Mouse (Mus musculus): Measurements from ENCODE around the gene Rnf41.
A peak's percentile ranks its signal among the peaks of the same experiment; 100 is the strongest.

Gene Rnf41

DNA sequence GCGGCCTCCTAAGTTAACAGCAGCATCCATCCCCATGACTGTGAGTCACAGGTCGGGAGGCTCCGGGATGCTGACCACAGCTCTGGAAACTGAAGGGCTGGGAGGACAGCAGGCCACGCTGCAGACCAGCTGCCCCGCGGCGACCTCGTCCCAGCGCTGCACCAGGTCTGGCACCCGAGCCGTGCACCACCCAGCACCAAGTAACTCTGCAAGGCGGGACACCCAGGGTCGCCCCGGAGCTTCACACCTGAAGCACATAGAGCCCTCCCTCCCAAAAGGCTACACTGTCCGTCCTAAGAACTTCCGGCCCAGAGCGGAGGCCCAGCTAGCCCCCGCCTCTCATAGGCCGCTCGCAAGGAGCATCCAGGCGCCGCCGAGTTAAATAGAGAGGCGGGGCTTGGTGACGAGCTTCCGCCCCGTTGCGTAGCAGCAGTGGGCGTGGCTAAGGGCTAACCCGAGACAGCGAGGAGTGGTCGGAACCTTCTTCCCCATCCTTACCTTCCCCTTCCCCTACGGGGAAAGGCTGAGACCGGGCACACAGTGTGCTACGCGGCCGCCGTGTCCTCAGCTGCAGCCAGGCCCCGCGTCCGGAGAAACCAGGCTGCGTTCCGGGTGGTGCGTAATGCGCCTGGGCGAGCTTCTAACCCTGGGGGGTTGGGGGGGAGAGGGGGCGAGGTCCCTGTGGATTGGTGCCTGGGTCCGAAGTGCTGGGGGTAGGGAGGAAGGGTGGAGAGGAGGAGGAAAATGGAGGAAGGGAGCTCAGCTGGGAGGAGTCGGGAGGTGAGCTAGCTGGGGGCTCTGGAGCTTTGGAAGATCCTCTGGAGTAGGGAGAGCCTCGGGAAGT lies at the start of gene Rnf41, which contains the start of gene Nabp2:
Gene Rnf41 (plus strand): TSS at position 447 of the 844 bp plus-strand sequence.
Gene Nabp2 (minus strand): TSS at position 282 of the 844 bp plus-strand sequence.
- DNase-seq (ENCODE audit: low read depth in 1 of 2, low spot score in 2 of 2), result peak; percentile 89 to 97

DNA sequence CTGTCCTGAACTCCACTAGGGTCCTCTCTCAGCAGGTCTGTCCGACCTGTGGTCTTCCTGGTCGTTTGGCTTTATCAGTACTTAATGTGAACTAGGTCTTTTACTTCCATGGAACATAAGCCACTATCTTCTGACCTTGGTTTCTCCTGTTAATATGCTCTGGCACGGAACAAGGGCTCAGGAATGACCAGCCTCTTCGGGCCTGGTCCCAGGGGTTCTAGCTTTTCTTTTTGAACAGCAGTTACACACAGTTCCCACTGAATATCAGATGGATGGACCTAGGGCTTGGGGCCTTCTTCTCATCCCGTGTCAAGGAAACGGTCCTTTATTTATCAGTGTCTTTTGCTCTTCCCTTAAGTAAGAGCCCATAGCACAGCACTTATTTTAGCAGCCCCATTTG lies 49.6 kb upstream of the Rnf41 start:
- DNase-seq (ENCODE audit: low read depth in 1 of 2, low spot score in 2 of 2), result no peak

DNA sequence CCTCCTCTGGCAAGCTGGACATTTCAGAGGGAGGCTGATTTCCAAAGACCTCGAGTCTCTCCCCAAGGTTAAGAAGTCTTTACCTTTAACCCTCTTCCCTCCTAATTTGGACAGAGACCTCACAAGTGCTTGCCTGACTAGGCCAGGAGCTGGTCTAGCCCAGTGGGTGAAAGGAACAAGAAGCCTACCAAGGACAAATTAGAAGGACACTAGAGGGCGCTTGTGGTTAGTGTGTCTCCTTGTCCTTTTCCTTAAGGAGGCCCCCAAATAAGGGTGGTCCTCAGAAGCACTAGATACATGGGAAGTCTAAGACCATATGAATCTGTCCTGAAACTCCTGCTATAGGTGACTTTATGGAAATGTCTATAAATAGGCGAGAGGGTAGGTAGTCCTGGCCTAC lies 48.9 kb upstream of the Rnf41 start:
- no peak for DNase-seq (ENCODE audit: low read depth in 1 of 2, low spot score in 2 of 2)

DNA sequence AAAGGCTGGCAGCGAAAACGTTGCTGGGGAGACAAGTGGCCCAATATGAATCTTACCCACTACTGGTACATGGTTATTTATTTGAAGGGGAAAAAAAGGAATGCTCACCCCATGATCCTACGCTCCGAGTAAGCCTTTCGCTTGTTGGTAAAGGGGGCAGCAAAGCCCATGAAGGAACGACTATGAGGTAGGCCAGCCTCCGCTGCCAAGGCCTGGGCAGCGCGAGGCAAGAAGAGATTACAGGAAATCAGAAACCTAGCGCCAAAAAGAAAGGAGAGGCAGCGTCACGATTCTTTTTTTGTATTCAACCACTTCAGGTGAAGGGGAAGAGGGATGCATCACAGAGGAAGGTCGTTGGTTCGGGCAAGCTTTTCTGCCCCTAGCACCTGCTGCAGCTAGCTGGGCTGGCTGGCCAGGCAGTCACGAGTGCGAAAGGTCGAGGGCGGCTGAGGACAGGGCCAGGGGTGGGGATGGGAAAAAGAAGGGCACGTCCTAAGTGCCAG lies 43.5 kb upstream of the Rnf41 start:
- DNase-seq (ENCODE audit: low read depth in 1 of 2, low spot score in 2 of 2), result no peak

DNA sequence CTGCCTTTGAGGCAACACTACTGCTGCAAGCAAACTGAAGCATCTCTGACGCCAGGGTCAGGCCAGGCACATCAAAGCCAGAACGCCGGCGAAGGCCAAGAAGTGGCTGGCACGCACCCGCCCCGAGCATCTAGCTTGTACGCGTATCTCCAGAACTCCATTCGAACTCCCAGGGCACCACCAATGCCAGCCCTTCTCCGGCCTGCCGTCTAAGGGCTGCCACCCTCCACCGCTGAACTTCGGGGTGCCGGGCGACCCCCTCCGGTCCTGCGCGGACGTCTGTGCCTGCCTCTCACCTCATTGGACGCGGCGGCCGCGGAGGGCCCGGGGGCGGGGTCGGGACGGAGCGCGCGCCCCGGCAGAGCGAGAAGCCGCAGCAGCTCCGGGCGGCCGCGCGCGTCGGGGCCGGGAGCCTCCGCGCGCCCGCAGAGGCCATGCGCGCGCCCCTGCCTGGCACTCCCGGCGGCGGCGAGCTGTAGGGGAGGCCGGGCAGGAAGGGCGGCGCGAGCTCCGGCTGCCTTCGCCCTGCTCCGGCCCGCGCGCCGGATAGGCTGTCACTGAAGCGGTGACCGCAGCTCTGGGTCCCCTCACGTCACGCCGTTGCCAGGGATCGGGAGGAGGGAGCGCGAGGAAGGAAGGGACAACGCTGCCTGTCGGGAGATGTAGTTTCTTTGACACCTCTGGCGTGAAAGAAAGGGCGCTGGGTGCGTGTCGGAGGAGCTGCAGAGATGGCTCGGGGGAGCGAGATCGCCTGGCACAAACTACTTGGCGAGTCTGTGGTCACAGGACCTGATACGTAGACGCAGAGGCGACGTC lies 42.8 kb upstream of the Rnf41 start, which contains the start of gene Coq10a:
Gene Coq10a (minus strand): TSS at position 596 of the 816 bp plus-strand sequence.
- peak; percentile 66 to 86 for DNase-seq (ENCODE audit: low read depth in 1 of 2, low spot score in 2 of 2)

DNA sequence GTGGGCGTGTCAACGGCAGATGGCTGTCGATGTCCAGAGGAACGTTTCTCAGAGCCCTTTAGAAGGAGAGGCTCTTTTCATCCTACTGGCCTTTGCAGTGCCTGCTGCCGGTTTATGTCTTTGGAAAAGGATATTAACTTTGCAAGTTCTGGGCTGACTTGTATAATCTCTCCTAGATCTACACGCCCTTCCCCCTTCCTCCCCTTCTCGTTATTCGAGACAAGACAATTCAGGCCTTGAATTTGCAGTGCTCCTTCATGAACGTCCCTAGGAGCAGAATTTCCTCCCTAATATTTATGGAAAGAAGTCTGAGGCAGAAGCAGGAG lies 42.3 kb upstream of the Rnf41 start:
- no peak for DNase-seq (ENCODE audit: low read depth in 1 of 2, low spot score in 2 of 2)

DNA sequence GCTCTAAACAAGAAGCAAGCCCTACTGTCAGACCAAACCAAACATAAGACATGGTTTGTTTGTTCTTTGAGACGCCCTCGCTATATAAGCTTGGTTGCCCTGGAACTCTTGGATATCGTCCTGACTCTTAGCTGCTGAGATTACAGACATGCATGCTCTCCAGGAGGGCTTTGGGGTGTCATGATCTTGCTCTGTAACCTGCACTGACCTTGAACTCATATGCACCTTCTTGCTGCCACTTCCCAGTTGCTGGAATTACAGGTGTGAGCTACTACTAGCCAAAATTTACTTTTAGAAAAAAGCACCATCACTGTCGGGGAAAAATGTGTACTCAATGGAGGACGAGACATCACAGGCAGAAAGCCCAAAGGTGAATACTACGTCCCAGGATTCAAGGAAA lies 41.9 kb upstream of the Rnf41 start:
- DNase-seq (ENCODE audit: low read depth in 1 of 2, low spot score in 2 of 2), result no peak

DNA sequence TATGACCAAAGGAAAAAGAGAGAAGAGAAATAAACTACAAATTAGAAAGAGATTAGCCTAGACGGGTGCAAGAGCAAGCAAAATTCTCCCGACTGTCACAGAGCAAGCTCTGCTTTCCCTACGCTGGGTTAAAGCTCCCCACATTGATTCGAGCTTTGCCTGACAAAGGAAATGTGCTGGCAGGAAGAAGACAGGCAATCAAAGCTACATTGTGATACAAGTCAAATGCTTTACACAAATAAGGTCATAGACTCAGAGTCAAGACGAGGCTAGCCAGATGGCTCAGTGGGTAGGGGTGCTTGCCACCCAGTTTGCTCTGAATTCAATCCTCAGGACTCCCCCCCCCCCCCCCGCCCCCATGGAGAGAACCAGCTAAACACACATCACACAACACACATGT lies 41.4 kb upstream of the Rnf41 start:
- DNase-seq (ENCODE audit: low read depth in 1 of 2, low spot score in 2 of 2), result no peak

DNA sequence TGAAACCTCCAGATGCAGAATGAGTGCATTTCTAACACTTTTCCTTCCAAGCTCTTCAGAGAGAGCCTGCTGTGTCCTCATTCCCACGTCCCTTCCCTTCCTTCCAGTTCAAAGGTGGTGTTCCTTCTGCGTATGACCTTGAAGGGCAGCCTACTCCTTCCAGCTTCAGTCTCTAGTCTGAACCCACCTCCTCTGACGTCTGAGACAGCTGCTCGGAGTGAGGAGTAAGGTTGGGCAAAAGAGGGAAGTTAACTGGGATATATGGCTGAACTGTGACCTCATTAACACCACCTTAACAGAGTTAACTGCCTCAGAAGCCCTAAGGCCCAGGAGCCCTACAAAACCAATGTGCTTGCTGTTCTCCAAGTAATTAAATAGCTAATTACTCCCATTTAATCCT lies 40.9 kb upstream of the Rnf41 start:
- DNase-seq (ENCODE audit: low read depth in 1 of 2, low spot score in 2 of 2), result no peak

DNA sequence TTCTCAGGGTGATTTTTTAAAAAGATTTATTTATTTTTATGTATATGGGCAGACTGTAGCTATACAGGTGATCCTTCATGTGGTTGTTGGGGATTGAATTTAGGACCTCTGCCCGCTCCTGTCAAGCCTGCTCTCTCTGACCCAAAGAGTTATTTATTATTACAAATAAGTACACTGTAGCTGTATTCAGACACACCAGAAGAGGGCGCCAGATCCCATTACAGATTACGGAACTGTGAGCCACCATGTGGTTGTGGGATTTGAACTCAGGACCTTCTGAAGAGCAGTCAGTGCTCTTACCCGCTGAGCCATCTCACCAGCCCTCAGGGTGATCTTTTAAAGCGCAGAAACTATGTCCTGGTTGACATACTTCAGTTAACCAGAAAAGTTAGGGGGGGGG lies 39.3 kb upstream of the Rnf41 start:
- no peak for DNase-seq (ENCODE audit: low read depth in 1 of 2, low spot score in 2 of 2)

DNA sequence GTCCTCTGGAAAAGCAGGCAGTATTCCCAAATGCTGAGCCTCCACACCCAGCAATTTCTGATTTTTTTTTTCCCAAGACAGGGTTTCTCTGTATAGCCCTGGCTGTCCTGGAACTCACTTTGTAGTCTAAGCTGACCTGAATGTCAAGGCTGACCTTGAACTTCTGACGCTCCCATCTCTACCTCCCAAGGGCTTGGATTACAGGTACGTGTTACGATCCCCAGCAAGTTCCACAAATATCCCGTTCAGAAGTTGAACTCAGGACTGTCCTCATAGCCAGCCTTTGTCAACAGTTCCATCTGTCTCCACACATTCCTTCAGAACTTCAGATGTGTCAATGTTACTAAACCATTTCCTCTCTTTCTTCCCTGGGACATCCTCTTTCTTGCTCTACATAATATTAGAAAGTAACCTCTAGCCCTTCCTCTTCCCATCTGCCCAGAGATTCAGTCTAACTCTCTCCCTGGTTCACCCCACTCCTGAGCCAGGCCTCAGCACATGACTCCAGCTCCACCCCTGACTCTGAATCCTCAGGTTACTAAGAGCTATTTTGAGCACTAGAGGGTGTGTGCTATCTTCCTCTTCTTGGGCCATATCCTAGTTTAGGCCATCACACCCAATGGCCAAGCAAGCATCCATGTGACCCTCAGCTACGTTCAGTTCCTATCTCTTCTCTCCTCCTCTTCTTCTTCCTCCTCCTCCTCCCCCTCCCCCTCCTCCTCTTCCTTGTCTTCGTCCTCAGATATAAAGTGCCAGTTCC lies 38.3 kb upstream of the Rnf41 start:
- peak; percentile 50 to 71 for DNase-seq (ENCODE audit: low read depth in 1 of 2, low spot score in 2 of 2)

DNA sequence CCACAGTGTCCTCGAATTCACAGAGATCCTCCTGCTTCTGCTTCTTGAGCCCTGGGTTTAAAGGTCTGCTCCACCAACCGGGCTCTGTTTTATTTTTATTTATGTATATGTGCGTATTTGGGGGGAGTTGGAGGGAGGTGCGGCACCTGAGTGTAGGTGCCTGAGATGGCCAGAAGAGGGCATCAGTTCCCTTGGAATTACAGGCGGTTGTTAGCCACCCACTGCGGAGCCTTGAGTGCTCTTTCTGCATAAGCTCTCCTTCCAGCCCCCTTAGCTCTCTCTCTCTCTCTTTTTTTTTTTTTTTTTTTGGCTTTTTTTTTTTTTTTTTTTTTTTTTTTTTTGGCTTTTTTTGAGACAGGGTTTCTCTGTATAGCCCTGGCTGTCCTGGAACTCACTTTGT lies 37.1 kb upstream of the Rnf41 start:
- no peak for DNase-seq (ENCODE audit: low read depth in 1 of 2, low spot score in 2 of 2)

DNA sequence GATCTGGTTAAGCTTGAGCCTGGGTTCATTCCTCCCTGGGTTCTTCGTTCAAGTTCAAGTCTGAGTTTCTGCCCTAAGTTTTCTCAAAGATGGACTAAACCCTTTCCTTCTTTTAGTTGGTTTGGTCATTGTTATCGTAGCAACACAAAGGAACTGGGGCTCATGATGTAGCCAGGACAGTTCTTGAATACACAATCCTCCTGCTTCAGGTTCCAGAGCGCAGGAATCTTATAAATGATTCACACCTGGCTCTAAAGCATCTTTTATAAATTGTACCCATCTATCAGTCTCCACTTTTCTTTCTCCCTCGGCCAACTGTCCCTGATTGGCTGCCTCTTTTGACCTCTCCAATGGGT lies 35.4 kb upstream of the Rnf41 start:
- no peak for DNase-seq (ENCODE audit: low read depth in 1 of 2, low spot score in 2 of 2)

DNA sequence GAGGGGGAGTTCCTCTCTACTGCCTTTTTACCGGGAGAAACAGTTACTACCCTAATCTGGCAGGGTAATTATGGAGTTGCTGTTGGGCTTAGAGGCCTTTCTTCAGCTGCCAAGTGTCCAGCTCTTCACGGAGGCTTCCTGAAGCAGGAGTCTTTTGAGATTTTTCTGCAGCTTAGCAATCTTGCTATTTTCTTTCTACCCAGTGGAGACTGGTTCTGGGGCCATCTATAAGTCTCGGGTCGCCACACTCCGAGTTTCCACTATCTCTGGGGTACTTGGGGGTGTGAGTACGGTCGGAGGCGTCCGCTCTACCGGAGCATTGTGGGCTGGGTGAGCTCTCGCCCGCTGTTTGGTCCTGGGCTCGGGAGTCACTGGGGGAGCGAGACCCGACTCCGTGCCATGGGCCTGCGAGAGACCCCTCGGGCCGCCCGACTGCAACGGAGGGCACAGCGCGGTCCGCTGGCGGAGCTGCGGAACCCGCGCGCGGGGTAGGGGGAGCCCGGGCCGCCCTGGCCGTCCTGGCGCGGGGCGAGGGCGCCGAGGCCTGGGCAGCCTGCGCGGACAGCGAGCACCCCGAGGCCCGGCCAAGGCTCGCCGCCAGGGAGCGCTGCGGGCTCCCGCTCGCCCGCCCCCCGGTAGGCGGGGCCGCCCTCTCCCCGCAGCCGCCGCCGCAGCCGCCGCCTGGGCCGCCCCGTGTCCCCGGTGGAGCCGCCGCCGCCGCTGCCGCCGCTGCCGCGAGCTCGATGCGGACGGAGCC lies 34.8 kb upstream of the Rnf41 start, which contains the start of gene Ankrd52:
Gene Ankrd52 (plus strand): TSS at position 661 of the 757 bp plus-strand sequence.
- peak; percentile 52 to 77 for DNase-seq (ENCODE audit: low read depth in 1 of 2, low spot score in 2 of 2)

DNA sequence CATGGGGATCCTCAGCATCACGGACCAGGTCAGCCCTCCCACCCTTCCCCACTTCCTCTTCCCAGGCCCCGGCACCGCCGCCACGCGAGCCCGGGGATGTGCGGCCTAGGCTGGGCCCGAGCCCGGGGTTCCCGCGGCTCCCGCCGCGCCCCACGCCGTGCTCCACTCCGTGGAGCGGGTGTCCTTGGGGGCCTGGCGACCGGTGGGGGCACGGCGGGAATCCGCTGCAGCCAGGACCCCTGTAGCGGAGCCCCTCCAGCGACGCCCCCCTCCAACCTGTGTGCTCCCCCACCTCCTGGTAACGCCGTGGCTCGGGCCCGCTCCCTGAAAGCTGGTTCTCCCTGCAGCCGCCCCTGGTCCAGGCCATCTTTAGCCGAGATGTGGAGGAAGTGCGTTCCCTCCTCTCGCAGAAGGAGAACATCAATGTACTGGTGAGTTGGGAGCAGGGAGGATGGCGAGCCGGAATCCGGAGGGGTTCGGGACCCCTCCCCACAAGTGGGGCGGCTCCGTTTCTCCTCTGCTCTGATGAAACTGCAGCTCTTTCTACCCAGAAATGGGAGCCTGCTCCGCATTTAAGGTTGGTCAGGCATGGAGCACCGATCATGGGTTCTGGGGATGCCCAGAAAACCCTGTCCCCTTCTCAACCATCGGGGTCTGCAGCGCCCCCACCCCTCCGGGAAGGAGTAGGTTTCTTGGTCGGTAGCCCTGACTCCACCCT lies 34.1 kb upstream of the Rnf41 start:
- no peak for DNase-seq (ENCODE audit: low read depth in 1 of 2, low spot score in 2 of 2)

DNA sequence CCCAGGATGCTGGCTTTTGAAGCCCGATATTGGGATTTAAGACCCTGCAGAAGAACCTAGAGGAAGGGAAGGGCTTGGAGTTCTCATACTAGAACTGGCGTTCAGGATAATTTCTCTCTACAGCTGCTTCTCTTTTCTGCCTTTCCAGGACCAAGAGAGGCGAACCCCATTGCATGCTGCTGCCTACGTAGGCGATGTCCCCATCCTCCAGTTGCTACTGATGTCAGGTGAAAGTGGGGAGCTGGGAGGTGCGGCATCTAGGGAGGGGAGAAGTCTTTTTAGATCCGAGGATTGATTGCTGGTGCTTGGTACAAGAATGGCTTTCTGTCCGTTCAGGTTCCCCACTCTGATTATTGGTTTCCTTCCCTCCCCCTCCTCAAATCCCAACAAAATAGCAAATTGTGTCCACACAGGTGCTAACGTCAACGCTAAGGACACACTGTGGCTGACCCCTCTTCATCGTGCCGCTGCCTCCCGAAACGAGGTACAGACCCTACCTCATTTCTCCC lies 33.5 kb upstream of the Rnf41 start:
- DNase-seq (ENCODE audit: low read depth in 1 of 2, low spot score in 2 of 2), result no peak

DNA sequence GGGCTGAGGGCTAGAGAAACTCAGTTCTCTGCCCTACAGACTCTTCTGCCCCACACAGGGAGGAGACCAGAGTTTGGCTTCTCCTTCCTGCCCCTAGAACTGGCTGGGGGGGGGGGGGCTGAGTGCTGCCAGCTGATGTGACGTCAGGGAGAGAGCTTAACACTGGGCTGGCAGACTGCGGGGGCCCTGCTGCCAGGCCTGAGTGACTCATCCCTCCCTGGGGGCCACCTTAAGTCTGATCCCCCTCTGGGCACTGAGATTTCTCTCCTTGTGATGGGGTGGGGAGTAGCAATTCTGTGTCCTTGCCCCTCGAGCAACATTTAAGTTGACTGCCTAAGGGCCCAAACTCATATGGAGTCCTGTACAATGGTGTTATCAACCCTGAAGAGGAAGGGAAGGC lies 33.0 kb upstream of the Rnf41 start:
- no peak for DNase-seq (ENCODE audit: low read depth in 1 of 2, low spot score in 2 of 2)

DNA sequence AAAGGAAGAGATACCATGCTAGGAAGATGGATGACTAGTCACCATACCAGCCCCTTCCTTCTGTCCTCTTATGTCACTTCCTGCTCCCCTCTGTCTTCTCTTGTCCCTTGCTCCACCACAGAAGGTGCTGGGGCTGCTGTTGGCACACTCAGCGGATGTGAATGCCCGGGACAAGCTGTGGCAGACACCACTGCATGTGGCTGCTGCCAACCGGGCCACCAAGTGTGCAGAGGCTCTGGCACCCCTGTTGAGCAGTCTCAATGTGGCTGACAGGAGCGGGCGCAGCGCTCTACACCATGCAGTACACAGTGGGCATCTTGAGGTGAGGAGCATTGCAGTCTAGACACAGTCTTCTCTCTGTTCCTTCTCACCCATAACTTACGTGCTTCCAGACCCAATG lies 32.2 kb upstream of the Rnf41 start:
- DNase-seq (ENCODE audit: low read depth in 1 of 2, low spot score in 2 of 2), result no peak

DNA sequence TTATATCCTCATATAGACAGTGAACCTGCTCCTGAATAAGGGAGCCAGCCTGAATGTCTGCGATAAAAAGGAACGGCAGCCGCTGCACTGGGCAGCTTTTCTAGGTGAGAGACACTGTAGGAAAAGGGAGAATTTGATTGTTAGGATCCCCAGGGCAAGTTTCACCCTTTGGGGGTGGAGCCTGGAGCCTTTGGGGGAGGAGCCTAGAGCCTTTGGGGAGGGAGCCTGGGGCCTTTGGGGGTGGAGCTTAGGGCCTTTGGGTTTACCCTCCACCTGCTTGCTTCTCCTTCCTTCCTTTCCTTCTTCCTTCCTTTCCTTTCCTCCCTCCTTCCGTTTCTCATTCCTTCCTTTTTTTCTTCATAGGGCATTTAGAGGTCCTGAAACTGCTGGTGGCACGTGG lies 30.9 kb upstream of the Rnf41 start:
- no peak for DNase-seq (ENCODE audit: low read depth in 1 of 2, low spot score in 2 of 2)

DNA sequence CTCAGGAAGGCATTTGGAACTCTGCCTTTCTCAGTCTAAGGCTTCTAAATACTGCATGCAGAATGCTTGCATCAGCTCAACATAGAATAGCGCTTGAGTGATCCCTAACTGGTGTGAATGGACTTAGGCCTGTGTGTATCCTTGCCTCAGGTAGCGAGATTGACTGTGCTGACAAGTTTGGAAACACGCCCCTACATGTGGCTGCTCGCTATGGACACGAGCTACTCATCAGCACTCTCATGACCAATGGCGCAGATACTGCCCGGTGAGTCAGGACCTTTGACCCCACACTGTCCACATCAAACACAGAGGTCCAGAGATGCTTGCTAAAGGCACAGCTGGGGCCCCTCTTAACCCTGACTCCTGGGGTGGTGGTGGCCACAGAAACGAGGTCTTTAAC lies 29.0 kb upstream of the Rnf41 start:
- DNase-seq (ENCODE audit: low read depth in 1 of 2, low spot score in 2 of 2), result no peak

Measured in monocyte, adult 2 months (primary cell).